Mouse (Mus musculus) heart, adult 2 months (tissue): ENCODE results near the gene Spock2.

Experiments
- CTCF ChIP-seq: fragments of 200-600 bp; IDR thresholded peaks from 2 replicates; pipeline ENCODE4 v1.8.1; 2022; ENCODE audit warnings: antibody characterized with exemption, mild to moderate bottlenecking, moderate library complexity
- POLR2A ChIP-seq: fragments of 200-500 bp; IDR thresholded peaks from 2 replicates; pipeline ENCODE4 v1.6.1; 2011; ENCODE audit warnings: mild to moderate bottlenecking, low read depth, low read length, control low read depth; ENCODE audit not compliant: insufficient read depth

DNA sequence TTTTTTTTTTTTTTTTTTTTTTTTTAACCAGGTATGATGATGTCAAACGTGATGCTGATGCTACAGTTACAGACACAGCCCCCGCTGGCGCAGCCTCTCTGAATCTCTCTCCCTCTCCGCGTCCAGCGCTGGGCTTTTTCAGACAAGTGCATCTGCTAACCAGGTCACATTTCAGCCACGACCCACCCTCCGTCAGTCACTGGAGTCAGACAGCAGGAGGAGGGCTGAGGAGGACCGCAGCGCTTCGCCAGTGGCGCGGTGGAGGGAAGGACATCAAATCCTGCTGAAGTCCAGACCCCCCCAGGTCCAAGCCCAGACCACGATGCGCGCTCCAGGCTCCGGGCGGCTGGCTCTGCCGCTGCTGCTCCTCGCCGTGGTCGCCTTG, at the start of gene Spock2:
- TF ChIP-seq CTCF (no peak), POLR2A (no peak; the same call in 1 of the 2 replicates)
